Mouse (Mus musculus) thymus, postnatal 10 days (tissue): Measurements from ENCODE around the gene Ptpn6.

Experiments used
- DNase-seq, 2 experiments: peaks; one replicate each; pipeline ENCODE4 v3.0.0; 2021; ENCODE audit warnings: low spot score in 2 of 2

Gene Ptpn6

GRCm38 (mm10) chr6:124738511-124739023 lies at the start of gene Ptpn6:
TSS of gene Ptpn6 (minus strand) at chr6:124738714.
- DNase-seq = peak in 1 of 2 experiments; percentile 14

DNA sequence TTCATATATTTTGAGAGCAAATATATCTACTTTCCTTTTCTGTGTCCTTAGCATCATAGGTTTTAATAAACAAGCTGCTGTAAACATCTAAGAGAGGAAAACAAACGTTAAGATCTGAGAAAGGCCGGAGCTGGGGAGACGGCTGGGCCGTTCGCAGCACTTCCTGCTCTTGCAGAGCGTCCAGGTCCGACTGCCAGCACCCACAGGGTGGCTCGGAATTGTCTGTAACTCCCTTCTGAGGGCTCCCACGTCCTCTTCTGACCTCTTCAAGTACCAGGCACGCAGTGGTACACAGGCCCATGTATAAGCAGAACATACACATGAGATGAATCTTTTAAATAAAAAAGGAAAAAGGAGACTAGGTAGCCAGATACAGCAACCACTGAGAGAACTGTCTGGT lies 49.2 kb upstream of the Ptpn6 start:
- DNase-seq = no peak

- DNase-seq = no peak
Measured at GRCm38 (mm10) chr6:124786756-124787420, 48.4 kb upstream of the Ptpn6 start.

- peak; percentile 33 to 47 for DNase-seq
Measured at GRCm38 (mm10) chr6:124782436-124782835, 43.9 kb upstream of the Ptpn6 start.

GRCm38 (mm10) chr6:124780917-124781316 lies 42.4 kb upstream of the Ptpn6 start:
- DNase-seq = no peak

GRCm38 (mm10) chr6:124779984-124780416 lies 41.5 kb upstream of the Ptpn6 start:
- DNase-seq = no peak

DNA sequence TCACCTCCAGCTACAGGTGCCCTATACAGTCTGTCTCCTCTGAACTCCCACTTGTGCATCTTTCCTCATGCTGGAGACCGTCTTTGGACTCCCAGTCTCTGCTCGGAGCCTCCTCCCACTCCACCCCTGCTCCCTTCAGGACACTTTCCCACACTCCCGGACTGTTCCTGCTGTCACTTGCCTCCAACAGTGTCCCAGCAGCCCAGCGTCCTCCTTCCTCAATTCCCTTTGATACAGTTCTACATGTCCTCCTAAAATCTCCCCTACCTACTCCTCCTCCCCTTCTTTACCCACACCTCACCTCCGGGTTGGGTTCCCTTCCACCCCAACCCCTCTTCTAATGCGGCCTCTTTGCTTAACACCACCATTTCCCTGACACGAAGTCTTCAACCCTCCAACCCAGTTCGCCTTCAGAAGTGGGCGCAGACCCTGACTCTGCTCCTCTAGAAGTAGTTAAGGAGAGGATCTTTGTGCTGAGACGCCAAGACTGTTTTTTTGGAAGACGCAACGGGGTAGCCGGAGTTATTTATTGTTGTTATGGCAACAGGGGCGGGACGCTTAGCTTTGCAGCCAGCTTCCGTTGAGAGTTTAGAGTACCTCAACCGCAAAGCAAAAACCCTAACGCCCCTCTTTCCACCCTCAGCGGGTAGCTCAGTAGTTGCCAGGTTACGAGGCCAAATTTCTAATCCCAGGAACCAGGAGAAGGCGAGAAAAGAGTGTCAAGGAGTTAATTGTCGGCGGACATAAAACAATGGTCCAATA lies 40.9 kb upstream of the Ptpn6 start, which contains the start of gene Lrrc23:
Lrrc23 (minus strand) TSS at position 506 of the 762 bp plus-strand sequence.
- DNase-seq = peak; percentile 71

DNA sequence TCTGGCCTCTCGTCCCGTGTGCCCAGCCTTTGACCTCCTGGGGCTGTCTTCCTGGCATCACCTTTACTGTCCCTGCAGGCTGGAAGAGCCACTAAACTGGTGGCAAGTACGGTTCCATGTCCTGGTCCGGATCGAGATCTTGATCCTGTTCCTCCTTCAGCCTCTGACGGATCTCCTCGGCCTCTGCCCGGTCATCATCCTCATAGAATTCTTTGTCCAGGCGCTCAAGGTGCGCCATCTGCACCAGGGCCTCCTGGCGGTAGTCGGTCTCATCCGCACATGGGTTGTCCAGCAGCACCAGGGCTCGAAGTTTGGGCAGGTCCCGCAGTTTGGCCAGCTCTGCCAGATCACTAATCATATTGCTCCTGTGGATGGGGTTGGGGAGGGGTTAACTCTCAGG lies 32.0 kb upstream of the Ptpn6 start:
- no peak for DNase-seq

- DNase-seq = no peak
Measured at GRCm38 (mm10) chr6:124770013-124770412, 31.5 kb upstream of the Ptpn6 start.

DNA sequence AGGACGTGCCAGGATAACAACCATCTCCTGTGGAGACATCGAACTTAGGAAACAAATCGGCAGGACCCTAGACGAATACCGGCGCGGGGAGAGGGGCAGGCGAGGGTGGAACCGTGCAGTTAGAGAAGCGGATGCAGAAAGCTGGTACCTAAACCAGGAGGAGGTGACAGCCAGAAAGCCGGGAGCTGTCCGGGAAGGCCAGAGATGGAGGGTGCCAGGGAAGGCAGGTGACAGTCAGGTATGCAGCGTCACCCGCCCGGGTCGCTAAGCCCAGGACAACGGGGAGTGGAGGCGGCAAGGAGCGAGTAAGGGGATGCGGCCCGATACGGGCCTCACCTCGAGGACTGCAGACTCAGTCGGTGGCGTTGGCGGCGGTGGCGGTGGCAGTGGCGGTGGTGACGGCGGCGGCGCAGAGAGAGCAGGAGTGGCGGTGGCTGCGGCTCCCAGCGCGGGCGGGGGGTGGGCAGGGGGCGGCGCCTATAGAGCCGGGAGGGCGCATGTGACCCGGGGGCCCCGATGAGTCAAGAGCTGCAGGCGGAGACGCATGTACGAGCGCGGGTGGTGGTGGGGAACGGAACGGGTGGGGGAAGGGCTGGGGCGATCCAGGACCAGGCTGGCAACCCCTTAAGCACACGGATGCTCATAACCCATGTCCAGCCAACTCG lies 30.7 kb upstream of the Ptpn6 start, which contains the start of gene Eno2:
Eno2 (minus strand) TSS at position 573 of the 665 bp plus-strand sequence.
- DNase-seq = peak; percentile 60 to 67

GRCm38 (mm10) chr6:124768704-124769044 lies 30.2 kb upstream of the Ptpn6 start:
- DNase-seq = no peak

DNA sequence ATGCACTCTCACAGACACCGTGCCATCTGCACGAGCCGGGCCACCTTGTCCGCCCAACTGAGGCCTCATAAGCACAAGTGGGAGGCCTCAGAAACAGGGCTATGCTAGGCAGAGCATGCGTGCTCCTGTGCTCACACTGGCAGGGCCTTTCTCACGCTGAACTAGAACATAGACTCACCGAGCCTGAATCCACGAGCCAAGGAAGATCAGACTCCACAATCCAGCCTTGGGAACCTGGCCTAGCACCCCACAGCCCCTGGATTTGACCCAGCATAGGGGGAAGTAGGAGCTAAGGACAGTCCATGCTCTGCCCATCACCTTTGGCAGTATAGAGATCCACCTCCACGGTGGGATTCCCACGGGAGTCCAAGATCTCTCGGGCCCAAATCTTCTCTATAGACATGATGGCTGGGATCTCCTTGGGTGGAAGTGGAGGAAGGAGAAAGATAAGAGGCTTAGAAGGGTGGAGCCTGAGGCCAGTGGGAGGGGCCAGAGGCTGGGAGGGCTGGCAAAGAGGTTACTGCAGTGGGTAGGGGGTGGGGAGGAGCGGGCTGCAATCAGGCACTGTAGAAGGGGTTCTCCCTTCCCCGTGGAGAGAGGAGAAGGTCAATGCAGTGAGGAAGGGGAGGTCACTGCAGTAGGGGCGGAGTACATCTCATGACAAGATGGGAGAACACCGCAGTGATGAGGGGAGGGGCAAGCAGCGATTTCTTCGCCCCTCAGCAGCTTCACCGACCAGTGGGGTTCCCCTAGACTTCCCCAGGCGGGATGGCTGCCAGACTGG lies 29.6 kb upstream of the Ptpn6 start:
- DNase-seq = no peak

- no peak for DNase-seq
Measured at GRCm38 (mm10) chr6:124767536-124767919, 29.0 kb upstream of the Ptpn6 start.

DNA sequence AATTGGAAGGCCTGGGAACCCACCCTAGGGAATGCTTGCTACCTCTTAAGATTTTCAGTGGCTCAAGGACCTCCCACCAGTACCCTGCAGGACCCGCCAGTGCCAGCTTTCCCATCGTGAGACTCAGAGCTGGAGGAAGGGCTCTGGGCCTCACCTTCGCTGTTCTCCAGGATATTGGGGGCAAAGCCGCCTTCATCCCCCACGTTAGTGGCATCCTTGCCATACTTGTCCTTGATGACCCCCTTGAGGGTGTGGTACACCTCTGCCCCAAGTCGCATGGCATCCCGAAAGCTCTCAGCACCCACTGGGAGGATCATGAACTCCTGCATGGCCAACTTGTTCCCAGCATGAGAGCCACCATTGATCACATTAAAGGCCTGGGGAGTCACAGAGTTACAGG lies 27.4 kb upstream of the Ptpn6 start:
- DNase-seq = no peak

- DNase-seq = peak; percentile 77 to 92
Measured at GRCm38 (mm10) chr6:124759259-124759658, 20.7 kb upstream of the Ptpn6 start.

GRCm38 (mm10) chr6:124758849-124759232 lies 20.3 kb upstream of the Ptpn6 start:
- no peak for DNase-seq

DNA sequence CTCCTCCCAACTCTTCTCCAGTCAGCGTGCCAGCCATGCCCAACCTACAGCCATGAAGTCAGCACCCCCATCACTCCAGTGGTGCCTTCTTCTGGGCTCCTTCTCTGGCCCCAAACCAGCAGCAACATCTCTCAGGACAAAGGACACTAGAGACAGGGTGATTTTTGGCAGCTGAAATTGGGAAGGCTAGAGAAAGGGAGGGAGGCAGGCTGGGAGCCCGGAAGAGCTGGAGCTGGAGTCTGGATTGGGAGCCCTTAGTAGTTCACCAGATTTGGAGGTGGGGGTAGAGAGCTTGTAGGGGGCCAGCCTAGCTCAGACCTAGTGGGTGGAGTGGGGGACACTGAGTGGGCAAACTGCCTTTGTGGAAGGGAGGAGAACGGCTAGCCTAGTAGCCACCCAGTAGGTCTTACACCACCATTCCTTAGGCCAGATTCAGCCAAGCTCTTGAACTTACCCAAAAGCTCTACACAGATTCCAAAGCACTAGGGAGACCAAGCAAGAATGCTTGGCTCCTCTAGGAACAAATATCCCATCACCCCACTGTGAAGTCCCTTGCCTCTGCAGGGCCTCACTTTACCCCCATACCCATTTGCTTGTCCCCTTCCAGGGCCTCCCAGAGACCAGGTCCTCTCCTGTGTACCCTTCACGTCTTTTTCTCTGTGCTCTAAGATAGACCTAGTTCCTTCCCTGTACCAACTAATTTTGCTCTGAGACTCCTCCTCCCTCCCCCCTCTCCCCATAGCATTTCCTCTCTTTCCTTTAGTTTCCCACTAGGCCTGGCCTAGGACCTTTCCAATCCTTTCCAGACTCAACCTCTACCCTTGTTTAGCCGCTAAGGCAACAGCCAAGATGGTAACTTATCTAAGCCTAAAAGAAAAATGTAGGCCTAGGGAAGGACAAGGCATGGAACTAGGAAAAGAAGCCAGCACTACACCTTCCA lies 19.7 kb upstream of the Ptpn6 start:
- no peak for DNase-seq

DNA sequence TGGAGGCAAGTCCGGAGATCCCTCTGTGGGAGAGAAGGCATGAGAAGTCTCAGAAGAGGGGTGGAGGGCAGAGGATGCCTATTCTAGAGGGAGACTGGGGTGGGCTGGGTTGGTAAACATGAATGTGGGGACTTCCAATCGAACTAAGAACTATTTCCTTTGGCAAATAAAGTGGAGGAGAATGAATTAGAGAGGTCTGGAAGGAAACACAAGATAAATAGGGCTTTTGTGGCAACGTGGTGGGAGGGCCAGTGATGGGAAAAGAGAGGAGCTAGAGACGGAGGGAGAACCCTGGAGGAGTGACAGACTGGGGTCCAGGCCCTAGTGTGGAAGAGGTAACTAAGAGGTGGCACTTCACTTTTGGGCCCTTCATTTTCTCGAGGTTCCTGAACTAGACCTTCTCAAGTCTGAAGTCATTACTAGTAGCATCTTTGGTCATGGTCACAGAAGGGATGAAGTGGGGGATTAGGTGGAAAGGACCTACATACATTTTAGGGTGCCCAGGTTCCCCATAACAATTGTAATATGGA lies 18.9 kb upstream of the Ptpn6 start:
- no peak for DNase-seq

DNA sequence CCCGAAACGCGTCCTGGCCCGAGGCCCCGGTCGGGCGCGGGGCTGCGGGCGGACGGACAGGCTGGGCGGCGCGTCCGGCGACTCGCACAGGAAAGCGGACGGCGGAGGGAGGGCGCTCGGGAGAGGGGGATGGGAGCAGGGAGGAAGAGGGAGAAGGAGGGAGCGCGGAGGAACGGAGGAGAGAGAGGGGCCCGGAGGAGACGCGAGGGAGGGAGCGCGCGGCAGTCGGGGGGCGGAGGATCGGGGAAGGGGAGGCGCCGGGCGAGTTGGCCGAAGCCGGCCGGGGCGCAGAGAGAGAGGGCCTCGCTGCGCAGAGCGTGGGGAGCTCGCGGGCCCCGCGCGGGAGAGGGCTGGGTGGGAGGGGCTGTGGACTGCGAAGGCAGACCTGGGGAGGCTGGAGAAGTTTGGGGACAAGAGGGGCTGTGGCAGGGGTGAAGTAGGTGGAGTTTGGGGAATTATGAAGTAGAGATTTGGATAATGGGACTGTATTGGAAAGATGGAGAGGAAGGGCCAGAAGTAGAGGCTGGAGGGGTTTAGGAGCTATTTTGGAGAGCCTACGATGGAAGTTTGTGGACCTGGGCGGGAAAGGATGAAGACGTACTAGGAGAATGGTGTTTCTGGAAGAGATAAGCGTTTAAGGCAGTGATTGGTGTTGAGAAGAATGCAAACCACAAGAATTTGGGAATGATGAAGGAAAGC lies 18.3 kb upstream of the Ptpn6 start:
- peak; percentile 27 to 49 for DNase-seq
